Mouse (Mus musculus) spleen, embryonic (tissue): ENCODE data around the gene Rai1.

Source experiments
- CTCF ChIA-PET: fragments of 350-600 bp; sonication (Branson Sonifier 250); formaldehyde crosslinking; loops from one replicate; lab custom pipeline; 2022; lab: Charles Lee

Gene Rai1

GRCm38 (mm10) chr11:60211152-60211551 is 106.3 kb downstream of the Rai1 start:
- CTCF ChIA-PET = interaction anchor here (3.2 kb wide), 1 partner anchor 11 kb away, joined by 8 read pairs; no protein-coding TSS in a partner anchor

GRCm38 (mm10) chr11:60211761-60212160 is 106.9 kb downstream of the Rai1 start:
- CTCF ChIA-PET = interaction anchor here (3.2 kb wide), 1 partner anchor 12 kb away, joined by 8 read pairs; no protein-coding TSS in a partner anchor

GRCm38 (mm10) chr11:60213266-60213665 is 108.5 kb downstream of the Rai1 start:
- CTCF ChIA-PET = no interaction called here

DNA sequence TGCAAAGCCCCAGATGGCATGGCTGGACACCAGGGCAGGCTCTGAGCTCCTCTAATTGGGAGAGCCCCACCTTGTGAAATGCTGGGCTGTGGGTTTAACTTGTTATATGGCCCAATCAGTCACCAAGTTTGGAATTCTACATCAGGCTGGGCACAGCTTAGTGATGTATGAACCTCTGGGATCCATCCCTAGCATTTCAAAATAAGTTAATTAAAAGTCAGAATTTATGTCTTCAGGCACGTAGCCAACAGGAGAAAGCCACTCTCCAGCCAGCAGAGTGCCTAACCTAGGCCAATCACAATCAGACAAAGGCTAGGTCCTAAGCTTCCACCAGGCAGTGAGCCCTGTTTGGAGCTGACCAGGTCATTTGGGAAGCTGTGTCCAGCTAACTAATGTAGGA is 111.9 kb downstream of the Rai1 start:
- CTCF ChIA-PET = interaction anchor here (1.2 kb wide), 1 partner anchor 16 kb away, joined by 3 read pairs; no protein-coding TSS in a partner anchor

DNA sequence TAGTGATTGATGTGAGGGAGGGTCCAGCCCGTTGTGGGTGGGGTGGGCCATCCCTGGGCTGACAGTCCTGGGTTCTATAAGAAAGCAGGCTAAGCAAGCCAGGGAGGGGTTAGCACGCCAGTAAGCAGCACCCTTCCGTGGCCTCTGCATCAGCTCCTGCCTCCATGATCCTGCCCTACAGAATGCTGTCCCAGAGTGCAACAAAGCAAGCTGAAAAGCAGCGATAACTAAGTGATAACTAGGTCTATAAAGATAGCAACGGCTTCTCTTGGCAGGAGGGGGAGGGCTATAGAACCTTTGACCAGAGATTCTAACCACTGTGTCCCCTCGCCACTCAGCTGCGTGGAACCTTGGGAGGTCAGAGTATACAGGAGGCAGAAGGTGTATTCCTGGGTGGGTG is 112.7 kb downstream of the Rai1 start:
- CTCF ChIA-PET = interaction anchor here (1.2 kb wide), 1 partner anchor 17 kb away, joined by 3 read pairs; no protein-coding TSS in a partner anchor

- CTCF ChIA-PET = no interaction called here
These were observed 114.8 kb downstream of the Rai1 start for GRCm38 (mm10) chr11:60219609-60220008.

GRCm38 (mm10) chr11:60220291-60220804 is 115.5 kb downstream of the Rai1 start:
- CTCF ChIA-PET = no interaction called here

DNA sequence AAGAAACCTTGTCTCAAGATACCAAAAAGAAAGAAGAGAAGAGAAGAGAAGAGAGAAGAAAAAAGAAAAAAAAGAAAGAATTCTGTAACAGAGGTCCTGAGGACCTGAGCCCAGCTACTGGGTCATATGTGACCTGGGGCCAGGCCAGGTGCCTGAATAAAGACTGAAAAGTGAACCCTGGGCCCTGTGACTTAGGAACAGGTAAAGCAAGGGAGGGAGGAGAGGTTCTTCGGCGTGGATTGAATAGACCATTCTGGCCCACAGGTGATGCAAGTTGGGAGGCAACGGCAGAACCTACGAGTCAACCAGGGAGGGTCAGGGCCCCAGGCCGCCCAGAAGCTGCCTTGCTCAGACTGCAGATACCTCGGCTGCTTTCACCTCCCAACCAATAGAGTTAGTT is 116.6 kb downstream of the Rai1 start:
- CTCF ChIA-PET = no interaction called here

DNA sequence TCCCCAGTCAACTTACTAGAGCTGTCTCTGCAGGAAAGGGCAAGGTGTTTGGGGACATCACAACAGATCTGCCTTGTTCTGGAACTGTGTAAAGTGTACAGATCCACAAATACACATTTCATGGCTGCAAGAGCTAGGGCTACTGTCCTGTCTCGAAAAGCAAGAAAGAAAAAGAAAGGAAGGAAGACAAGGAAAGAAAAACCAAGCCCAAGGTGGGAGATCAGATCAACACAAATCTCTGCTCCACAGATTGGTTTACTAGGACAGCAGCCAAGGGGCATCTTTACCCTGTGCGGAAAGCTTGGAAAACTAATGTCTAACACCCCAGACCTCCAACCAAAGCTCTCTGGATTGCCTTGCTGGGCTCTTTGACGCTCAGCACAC is 117.3 kb downstream of the Rai1 start:
- CTCF ChIA-PET = no interaction called here

GRCm38 (mm10) chr11:60222469-60223236 is 117.8 kb downstream of the Rai1 start, which contains the start of gene Srebf1:
TSS of gene Srebf1 (minus strand) at chr11:60222581.
- CTCF ChIA-PET = no interaction called here

DNA sequence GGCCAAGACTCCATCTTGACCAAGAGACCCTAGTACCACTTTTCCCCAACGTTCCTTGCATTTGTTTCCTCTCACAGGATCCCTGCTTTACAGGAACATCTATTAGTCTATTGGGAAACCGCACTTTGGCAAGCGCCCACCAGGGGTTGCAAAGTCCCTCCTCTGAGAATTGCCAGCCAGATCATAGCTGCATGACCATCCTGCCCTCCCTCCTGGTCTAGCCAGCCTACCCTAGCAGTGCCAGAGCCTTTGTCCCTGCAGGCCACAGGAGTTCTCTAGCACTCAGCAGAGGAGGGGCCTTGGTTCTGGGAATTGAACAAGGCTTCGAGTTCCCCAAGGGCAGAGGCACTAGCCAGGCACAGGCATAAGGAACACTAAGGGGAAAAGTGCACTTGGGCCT is 119.9 kb downstream of the Rai1 start:
- CTCF ChIA-PET = no interaction called here

DNA sequence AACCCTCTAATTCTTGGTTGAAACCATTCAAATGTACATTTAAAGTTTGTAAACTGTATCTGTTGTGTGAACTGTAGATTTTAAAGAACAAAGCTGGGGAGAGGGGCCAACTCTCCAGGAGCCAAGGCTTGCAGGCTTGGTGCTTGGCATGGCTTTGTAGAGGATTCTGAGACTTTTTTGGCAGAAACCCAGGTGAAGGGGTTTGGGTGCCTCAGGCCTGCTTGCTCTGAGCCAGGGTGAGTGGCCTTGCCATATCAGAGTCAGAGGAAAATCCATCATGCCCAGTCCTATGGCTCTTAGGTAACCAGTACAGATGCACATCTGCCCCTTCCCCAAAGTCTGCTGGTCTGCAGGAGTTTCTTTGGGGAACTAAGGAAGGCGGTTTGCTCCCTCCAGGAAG is 121.1 kb downstream of the Rai1 start:
- CTCF ChIA-PET = no interaction called here

DNA sequence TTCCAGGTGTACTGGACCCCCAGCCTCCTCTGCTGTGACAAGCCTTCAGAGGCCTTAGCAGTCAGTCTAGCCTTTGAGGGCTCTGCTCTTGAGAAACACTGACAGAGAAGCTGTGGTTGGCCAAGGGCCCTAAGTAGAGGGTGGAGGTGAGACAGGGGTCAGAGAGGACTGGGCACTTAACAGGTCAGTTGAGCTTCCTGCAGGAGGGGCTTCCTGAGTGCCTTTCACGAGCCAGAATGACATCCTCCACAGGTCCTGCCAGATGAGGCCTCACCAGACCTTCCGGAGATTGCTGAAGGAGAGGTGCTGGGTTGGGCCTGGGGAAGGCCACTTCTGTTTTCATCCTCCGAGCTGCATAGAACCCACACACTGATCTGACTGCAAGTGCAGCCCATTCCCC is 123.7 kb downstream of the Rai1 start:
- CTCF ChIA-PET = no interaction called here

DNA sequence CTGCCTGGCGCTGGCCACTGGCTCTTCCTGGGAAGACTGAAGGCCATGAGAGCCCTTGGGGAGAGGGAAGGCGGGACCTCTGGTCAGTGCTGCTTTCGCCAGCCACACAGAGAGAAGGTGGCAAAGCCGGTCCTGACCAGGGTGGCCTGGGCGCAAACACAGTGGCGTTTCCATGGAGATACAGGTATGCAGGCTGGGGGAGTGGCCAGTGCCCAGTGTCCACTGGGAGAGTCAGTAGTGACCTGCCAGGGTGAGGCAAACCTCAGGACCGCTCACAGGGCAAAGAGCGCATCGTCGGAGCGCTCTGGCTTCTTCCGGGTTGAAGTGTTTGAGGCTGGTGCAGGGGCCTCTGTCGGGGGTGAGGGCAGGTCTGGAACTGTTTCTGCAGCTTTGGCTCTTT is 125.0 kb downstream of the Rai1 start:
- CTCF ChIA-PET = no interaction called here

DNA sequence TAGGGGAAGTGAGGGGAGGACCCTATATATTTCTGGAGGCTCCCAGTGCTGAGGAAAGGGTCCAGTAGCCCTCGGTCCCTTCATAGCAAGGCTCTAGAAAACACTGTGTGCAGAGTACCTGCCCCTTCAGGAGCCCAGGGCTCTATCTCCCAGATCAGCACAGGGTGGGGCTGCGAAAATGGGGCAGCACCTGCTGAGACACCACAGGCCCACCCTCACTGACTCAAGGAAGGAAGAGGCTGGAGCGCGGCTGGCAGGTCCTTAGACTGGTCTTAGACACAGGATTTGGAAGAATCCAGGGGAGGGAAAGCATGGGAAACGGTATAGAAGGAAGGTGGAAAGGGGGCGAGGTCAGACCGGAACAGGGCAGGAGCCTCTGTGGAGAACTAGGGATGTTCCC is 125.7 kb downstream of the Rai1 start:
- CTCF ChIA-PET = no interaction called here

DNA sequence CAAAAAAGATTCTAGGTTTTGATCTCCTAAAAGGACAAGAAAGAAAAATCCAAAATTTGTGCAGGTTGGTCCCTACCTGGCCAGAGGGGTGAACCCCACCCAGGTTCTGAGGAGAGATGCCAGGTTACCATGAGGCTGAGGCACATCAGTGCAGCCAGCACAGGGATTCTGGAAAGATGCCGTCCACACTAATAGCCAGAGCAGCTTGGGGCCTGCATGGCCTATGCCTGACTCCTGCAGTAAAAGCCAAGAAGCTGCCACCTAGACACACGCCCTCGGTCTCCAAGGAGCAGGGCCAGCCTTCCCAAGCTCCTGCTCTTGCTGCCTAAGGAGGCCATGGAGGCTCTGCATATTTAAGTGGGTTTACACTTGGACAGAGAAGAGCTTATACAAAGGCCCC is 126.5 kb downstream of the Rai1 start:
- CTCF ChIA-PET = interaction anchor here (0.6 kb wide), 1 partner anchor 75 kb away, joined by 13 read pairs; no protein-coding TSS in a partner anchor

- CTCF ChIA-PET = no interaction called here
These were observed 127.1 kb downstream of the Rai1 start for GRCm38 (mm10) chr11:60231951-60232350.

DNA sequence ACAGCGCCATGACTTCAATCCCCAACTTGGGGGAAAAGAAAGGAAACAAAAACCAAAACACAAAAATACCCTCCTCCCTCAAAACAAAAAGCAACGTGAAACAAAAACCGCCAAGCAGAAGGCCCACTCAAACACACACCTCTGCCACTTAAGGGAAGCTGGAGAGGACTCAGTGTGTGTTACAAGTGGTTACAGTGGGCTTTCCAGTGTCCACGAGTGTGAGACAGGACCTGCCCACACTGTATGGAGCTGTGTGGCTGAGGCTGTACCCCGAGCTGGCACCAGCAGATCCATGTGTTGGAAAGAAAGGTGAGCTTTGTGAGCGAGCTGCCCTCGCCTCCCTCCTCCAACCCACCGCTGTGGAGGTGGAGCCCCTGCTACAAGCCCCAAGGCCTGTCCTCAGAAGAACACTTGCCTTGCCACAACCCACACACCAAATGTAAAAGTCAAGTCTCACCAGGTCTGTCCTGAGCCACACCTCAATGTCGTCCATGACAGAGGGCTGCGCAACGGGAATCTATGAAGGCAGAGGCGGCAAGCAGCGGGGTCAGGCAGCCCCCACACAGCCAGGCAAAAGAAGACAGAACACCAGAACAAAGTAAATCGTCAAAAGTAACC is 127.7 kb downstream of the Rai1 start:
- CTCF ChIA-PET = no interaction called here

GRCm38 (mm10) chr11:60233235-60233634 is 128.4 kb downstream of the Rai1 start:
- CTCF ChIA-PET = no interaction called here

GRCm38 (mm10) chr11:60235351-60235750 is 130.5 kb downstream of the Rai1 start:
- CTCF ChIA-PET = interaction anchor here (0.5 kb wide), 1 partner anchor 849 kb away, joined by 3 read pairs; no protein-coding TSS in a partner anchor

DNA sequence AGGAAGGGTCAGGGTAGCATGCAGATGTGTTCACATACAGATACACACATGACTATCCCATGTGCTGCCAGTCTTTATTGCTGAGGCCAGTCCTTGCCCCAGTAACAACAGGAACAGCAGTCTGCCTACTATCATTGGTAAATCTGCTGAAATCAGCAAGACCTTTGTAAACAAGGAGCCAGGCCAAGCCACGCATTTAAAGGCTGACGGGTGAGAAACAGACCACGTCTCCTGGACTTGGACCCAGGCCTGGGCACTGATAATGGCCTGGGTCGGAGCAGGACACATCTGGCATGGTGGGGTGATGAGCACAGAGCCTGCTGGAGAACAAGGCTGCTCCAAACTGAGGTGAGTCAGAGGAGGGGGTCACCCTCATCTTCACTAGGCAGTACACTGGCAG is 135.7 kb downstream of the Rai1 start:
- CTCF ChIA-PET = no interaction called here

DNA sequence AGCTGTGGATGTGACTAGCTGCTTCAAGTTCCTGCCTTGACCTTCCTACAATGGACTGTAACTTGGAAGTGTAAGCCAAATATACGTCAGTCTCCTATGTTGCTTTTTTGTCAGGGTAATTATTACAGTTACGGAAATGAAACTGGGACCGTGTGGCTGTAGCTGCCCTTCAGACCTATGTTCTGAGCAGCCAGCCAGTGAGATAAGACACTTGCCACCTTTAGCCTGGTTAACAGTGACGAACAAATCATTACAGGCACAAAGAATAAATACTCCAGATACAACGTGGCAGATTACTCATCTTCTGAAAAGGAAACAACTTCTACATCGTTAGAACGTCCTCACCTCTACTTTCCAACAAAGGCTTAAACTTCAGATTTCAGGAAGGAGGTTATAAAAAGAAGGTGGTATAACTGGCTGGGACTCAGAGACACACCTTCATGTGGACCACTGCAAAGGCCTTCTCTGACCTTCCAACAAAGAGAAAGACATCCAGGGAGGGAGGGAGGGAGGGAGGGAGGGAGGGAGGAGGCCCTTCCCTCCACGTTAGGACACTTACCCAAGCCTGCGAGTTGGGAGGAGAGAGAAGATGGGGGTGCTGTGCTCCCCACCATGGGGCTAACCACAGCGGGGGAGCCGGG is 139.8 kb downstream of the Rai1 start:
- CTCF ChIA-PET = no interaction called here
